Mouse (Mus musculus) T-helper 1 cell (primary cell): ENCODE measurements at regions not wholly inside any gene's neighbourhood (a gene's known extent, or its start where the extent isn't known, plus 50 kb on each side); places are given as distances from the start of the nearest gene placed in this dataset.

ENCODE experiments used
- in situ Hi-C: fragments of 300-600 bp; cut with MboI, MseI; formaldehyde crosslinking; loops from one replicate; pipeline ENCODE4 v1.15.1; 2025; ENCODE audit warnings: high pct_unique_total_duplicates

- in situ Hi-C loops = no loop called here
Measured at GRCm38 (mm10) chr13:44232716-44233051, 448.1 kb downstream of the Cd83 start.

GRCm38 (mm10) chr13:44234241-44234640 lies 449.7 kb downstream of the Cd83 start:
- in situ Hi-C loops = no loop called here

GRCm38 (mm10) chr13:44235236-44235635 lies 450.7 kb downstream of the Cd83 start:
- in situ Hi-C loops = no loop called here

GRCm38 (mm10) chr13:44235941-44236340 lies 451.4 kb downstream of the Cd83 start:
- in situ Hi-C loops = no loop called here

GRCm38 (mm10) chr13:44238308-44238707 lies 453.7 kb downstream of the Cd83 start:
- in situ Hi-C loops = no loop called here

- in situ Hi-C loops = no loop called here
Measured at GRCm38 (mm10) chr13:44243211-44243610, 458.6 kb downstream of the Cd83 start.

- in situ Hi-C loops = no loop called here
Measured at GRCm38 (mm10) chr13:44246714-44247251, 462.2 kb downstream of the Cd83 start.

- in situ Hi-C loops = no loop called here
Measured at GRCm38 (mm10) chr13:44247861-44248260, 463.3 kb downstream of the Cd83 start.

GRCm38 (mm10) chr13:44248401-44248800 lies 463.8 kb downstream of the Cd83 start:
- in situ Hi-C loops = no loop called here

- in situ Hi-C loops = no loop called here
Measured at GRCm38 (mm10) chr13:44249119-44249518, 464.5 kb downstream of the Cd83 start.

GRCm38 (mm10) chr13:44250474-44251201 lies 466.1 kb downstream of the Cd83 start:
- in situ Hi-C loops = loop anchor here (10.0 kb wide), 1 partner anchor 94 kb away; no protein-coding TSS in a partner anchor

GRCm38 (mm10) chr13:44251503-44251902 lies 466.9 kb downstream of the Cd83 start:
- in situ Hi-C loops = loop anchor here (10.0 kb wide), 1 partner anchor 93 kb away; no protein-coding TSS in a partner anchor

GRCm38 (mm10) chr13:44252496-44252895 lies 467.9 kb downstream of the Cd83 start:
- in situ Hi-C loops = loop anchor here (10.0 kb wide), 1 partner anchor 92 kb away; no protein-coding TSS in a partner anchor

GRCm38 (mm10) chr13:44258422-44258821 lies 470.9 kb upstream of the Jarid2 start:
- in situ Hi-C loops = loop anchor here (10.0 kb wide), 1 partner anchor 86 kb away; no protein-coding TSS in a partner anchor

GRCm38 (mm10) chr13:44260039-44260438 lies 469.2 kb upstream of the Jarid2 start:
- in situ Hi-C loops = no loop called here

GRCm38 (mm10) chr13:44260637-44261333 lies 468.5 kb upstream of the Jarid2 start:
- in situ Hi-C loops = no loop called here

- in situ Hi-C loops = no loop called here
Measured at GRCm38 (mm10) chr13:44272746-44273524, 456.3 kb upstream of the Jarid2 start.

- in situ Hi-C loops = no loop called here
Measured at GRCm38 (mm10) chr13:44277952-44278351, 451.3 kb upstream of the Jarid2 start.

GRCm38 (mm10) chr13:44279036-44279435 lies 450.2 kb upstream of the Jarid2 start:
- in situ Hi-C loops = no loop called here

GRCm38 (mm10) chr13:44280296-44280695 lies 449.0 kb upstream of the Jarid2 start:
- in situ Hi-C loops = no loop called here

- in situ Hi-C loops = no loop called here
Measured at GRCm38 (mm10) chr13:44281796-44282195, 447.5 kb upstream of the Jarid2 start.

- in situ Hi-C loops = no loop called here
Measured at GRCm38 (mm10) chr13:44282306-44282705, 447.0 kb upstream of the Jarid2 start.
